ENCODE assay signal across 16 mouse cellular contexts in the genomic region with DNA sequence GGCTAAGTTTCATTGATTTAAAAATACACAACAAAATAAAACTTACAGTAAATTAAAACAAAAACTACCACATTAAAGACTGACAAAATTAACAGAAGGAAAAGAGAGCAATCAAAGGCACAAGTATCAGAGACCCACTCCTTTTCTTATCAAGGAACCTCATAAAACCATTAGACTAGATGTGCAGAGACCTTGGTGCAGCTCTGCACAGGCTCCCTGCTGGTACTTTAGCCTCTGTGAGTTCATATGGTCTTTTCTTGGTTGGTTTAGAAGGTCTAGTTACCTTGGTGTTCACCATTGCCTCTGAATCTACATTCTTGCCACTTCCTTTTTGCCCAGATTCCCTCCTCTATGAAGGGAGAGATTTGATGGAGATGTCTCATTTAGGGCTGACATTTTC.
"Had no signal": no experiment of that assay in that cellular context is flagged by ENCODE, and none has a peak within 500 bp of the region (broad histone marks: within the 10 kb centered on the region; RNA-seq: fewer than 3 reads in every experiment).

No protein-coding gene starts in this region.

- H3K36me3 ChIP-seq: neural tube, embryonic 13.5 days; neural tube, embryonic 15.5 days; stomach, embryonic 15.5 days had no signal

- H3K27me3 ChIP-seq: neural tube, embryonic 13.5 days; neural tube, embryonic 15.5 days; stomach, embryonic 15.5 days had no signal

- H3K4me3 ChIP-seq: neural tube, embryonic 13.5 days; neural tube, embryonic 15.5 days; stomach, embryonic 15.5 days had no signal

- H3K27ac ChIP-seq: neural tube, embryonic 13.5 days; neural tube, embryonic 15.5 days; stomach, embryonic 15.5 days; stomach, postnatal 0 days had no signal

- H3K4me2 ChIP-seq: neural tube, embryonic 13.5 days; neural tube, embryonic 15.5 days; stomach, embryonic 15.5 days had no signal

- H3K4me1 ChIP-seq: neural tube, embryonic 13.5 days; neural tube, embryonic 15.5 days; stomach, embryonic 15.5 days had no signal

- H3K9me3 ChIP-seq: neural tube, embryonic 13.5 days; neural tube, embryonic 15.5 days; stomach, embryonic 15.5 days had no signal

- DNase-seq: retina, postnatal 1 day; right cerebral cortex, adult 18-20 months; right cerebral cortex, postnatal 14 days; right cerebral cortex, postnatal 25 days; right cerebral cortex, postnatal 4 days; spleen, adult 18-20 months; thymus, adult 18-20 months; thymus, adult 2 months; thymus, postnatal 14 days; thymus, postnatal 25 days; thymus, postnatal 36 days; thymus, postnatal 4 days had no signal

- H3K9ac ChIP-seq: neural tube, embryonic 13.5 days; neural tube, embryonic 15.5 days; stomach, embryonic 15.5 days had no signal
